In genomic region chr17:8468716-8469344, GRCm38 (mm10) we compare ENCODE assay signal across 8 mouse cellular contexts. TPM values are rescaled to one million over a fixed set of nuclear protein-coding genes. Genes with fewer than 3 reads are reported as not detected.
DNase-seq lines count a peak whose midpoint lies in the region; ATAC-seq and TF ChIP-seq lines count a peak whose summit lies in the region.

No protein-coding gene starts in this region.

- peaks cover 47% of the 10 kb centered on the region for H3K27me3 ChIP-seq in C2C12 (ENCODE audit: control insufficient read depth, insufficient read depth, insufficient read length)
- H3K27me3 ChIP-seq in embryonic facial prominence, embryonic 15.5 days, result peaks cover 23% of the 10 kb centered on the region
- peaks cover 44% of the 10 kb centered on the region for H3K27me3 ChIP-seq in heart, embryonic 14.5 days (ENCODE audit: control insufficient read depth, insufficient read depth, low read length)
- peaks cover 64% of the 10 kb centered on the region for H3K27me3 ChIP-seq in liver, embryonic 12.5 days (replicated peaks)
- H3K27me3 ChIP-seq in neural tube, embryonic 13.5 days, result peaks cover 33% of the 10 kb centered on the region

- no peaks in the 10 kb centered on the region for H3K36me3 ChIP-seq in C2C12 (ENCODE audit: control insufficient read depth, insufficient read depth)
- no peaks in the 10 kb centered on the region for H3K36me3 ChIP-seq in embryonic facial prominence, embryonic 15.5 days
- no peaks in the 10 kb centered on the region for H3K36me3 ChIP-seq in heart, embryonic 14.5 days (ENCODE audit: control insufficient read depth, insufficient read depth, low read length)
- H3K36me3 ChIP-seq in liver, embryonic 12.5 days, result no peaks in the 10 kb centered on the region
- H3K36me3 ChIP-seq in neural tube, embryonic 13.5 days, result no peaks in the 10 kb centered on the region

- H3K79me2 ChIP-seq in C2C12 (ENCODE audit: control insufficient read depth, insufficient read depth), result no peaks in the 10 kb centered on the region

- TF ChIP-seq CTCF in C2C12 (IDR thresholded peaks at IDR 0.05; ENCODE audit: control insufficient read depth, insufficient read depth, insufficient read length), result peak; percentile 78

- H3K79me3 ChIP-seq in C2C12 (ENCODE audit: low read depth), result no peaks in the 10 kb centered on the region

- no peak overlapping the region for H3ac ChIP-seq in C2C12 (ENCODE audit: control insufficient read depth, insufficient read length, low read depth)

- 0 out of 2 replicates have a peak, but pooled peaks have one; percentile 34 for ATAC-seq in embryonic facial prominence, embryonic 15.5 days (ENCODE audit: insufficient number of reproducible peaks, low FRiP score, low TSS enrichment, low read depth)
- ATAC-seq in heart, embryonic 14.5 days (ENCODE audit: insufficient number of reproducible peaks, insufficient read depth, low FRiP score, low read depth), result peak; percentile 21; the same call in 1 of the 2 replicates
- ATAC-seq in liver, embryonic 12.5 days, result peak; percentile 35; the same call in 1 of the 2 replicates
- peak; percentile 87 for ATAC-seq in neural tube, embryonic 13.5 days (ENCODE audit: low read depth)

- H3K27ac ChIP-seq in embryonic facial prominence, embryonic 15.5 days (replicated peaks), result no peak overlapping the region
- H3K27ac ChIP-seq in heart, embryonic 14.5 days (replicated peaks in 1 of 2; ENCODE audit: control insufficient read depth in 1 of 2, insufficient read depth in 1 of 2, low read depth in 2 of 2, low read length in 2 of 2), result no peak overlapping the region
- H3K27ac ChIP-seq in liver, embryonic 12.5 days, result no peak overlapping the region
- no peak overlapping the region for H3K27ac ChIP-seq in neural tube, embryonic 13.5 days (replicated peaks)

- H3K9ac ChIP-seq in embryonic facial prominence, embryonic 15.5 days, result no peak overlapping the region
- no peak overlapping the region for H3K9ac ChIP-seq in heart, embryonic 14.5 days (ENCODE audit: low read length)
- H3K9ac ChIP-seq in liver, embryonic 12.5 days, result no peak overlapping the region
- H3K9ac ChIP-seq in neural tube, embryonic 13.5 days, result no peak overlapping the region

- peak; percentile 88 for DNase-seq in adrenal gland, postnatal 36 days
- peak; percentile 80 for DNase-seq in kidney, postnatal 14 days
- peak; percentile 49 for DNase-seq in telencephalon, adult 2 months (ENCODE audit: low read depth, low spot score)

- H3K9me3 ChIP-seq in embryonic facial prominence, embryonic 15.5 days (replicated peaks), result no peaks in the 10 kb centered on the region
- no peaks in the 10 kb centered on the region for H3K9me3 ChIP-seq in heart, embryonic 14.5 days (ENCODE audit: control insufficient read depth, low read length)
- H3K9me3 ChIP-seq in liver, embryonic 12.5 days (replicated peaks), result no peaks in the 10 kb centered on the region
- H3K9me3 ChIP-seq in neural tube, embryonic 13.5 days, result no peaks in the 10 kb centered on the region

- H3K4me2 ChIP-seq in embryonic facial prominence, embryonic 15.5 days (replicated peaks), result no peak overlapping the region
- H3K4me2 ChIP-seq in heart, embryonic 14.5 days (ENCODE audit: low read length), result no peak overlapping the region
- no peak overlapping the region for H3K4me2 ChIP-seq in liver, embryonic 12.5 days
- H3K4me2 ChIP-seq in neural tube, embryonic 13.5 days, result peak overlapping the region; percentile 18; the same call in 1 of the 2 replicates

- 16% methylated on average over 19 of the region's 19 CpGs for WGBS in embryonic facial prominence, embryonic 15.5 days
- WGBS in heart, embryonic 14.5 days, result 14% methylated on average over 19 of the region's 19 CpGs
- WGBS in liver, embryonic 12.5 days (ENCODE audit: insufficient replicate concordance), result 14% methylated on average over 19 of the region's 19 CpGs
- 18% methylated on average over 19 of the region's 19 CpGs for WGBS in neural tube, embryonic 13.5 days

- no peaks in the 10 kb centered on the region for H3K4me1 ChIP-seq in embryonic facial prominence, embryonic 15.5 days
- H3K4me1 ChIP-seq in heart, embryonic 14.5 days (ENCODE audit: control insufficient read depth in 2 of 2, insufficient read depth in 2 of 2, low read length in 2 of 2), result no peaks in the 10 kb centered on the region
- H3K4me1 ChIP-seq in liver, embryonic 12.5 days, result no peaks in the 10 kb centered on the region
- no peaks in the 10 kb centered on the region for H3K4me1 ChIP-seq in neural tube, embryonic 13.5 days (replicated peaks)

- no peak overlapping the region for H3K4me3 ChIP-seq in C2C12 (ENCODE audit: insufficient read depth, poor library complexity, severe bottlenecking)
- H3K4me3 ChIP-seq in embryonic facial prominence, embryonic 15.5 days (replicated peaks), result no peak overlapping the region
- H3K4me3 ChIP-seq in heart, embryonic 14.5 days (ENCODE audit: control insufficient read depth in 1 of 2, insufficient read depth in 1 of 2, low read depth in 1 of 2, low read length in 2 of 2), result no peak overlapping the region
- no peak overlapping the region for H3K4me3 ChIP-seq in liver, embryonic 12.5 days
- H3K4me3 ChIP-seq in neural tube, embryonic 13.5 days, result no peak overlapping the region

TF ChIP-seq in C2C12, 6 proteins besides CTCF, POLR2A, EP300 and RAD21:
- TF ChIP-seq MAX (IDR thresholded peaks at IDR 0.05) (no peak), MYOG (IDR thresholded peaks at IDR 0.05; ENCODE audit: control insufficient read depth, extremely low read depth, insufficient read length) (no peak), FOSL1 (IDR thresholded peaks at IDR 0.05; ENCODE audit: insufficient read depth, low read length, poor library complexity, severe bottlenecking) (no peak), CEBPB (IDR thresholded peaks at IDR 0.05; ENCODE audit: low read depth) (no peak), USF1 (IDR thresholded peaks at IDR 0.05; ENCODE audit: low read depth) (no peak), MYOD1 (IDR thresholded peaks at IDR 0.05; ENCODE audit: control insufficient read depth, insufficient read length, low read depth) (no peak)

RNA-seq across cellular contexts. Expression of gene T, which starts 34.6 kb away (rescaled TPM):
- polyA plus RNA-seq in C2C12 (2012; fragmentation: generic; extraction: Trizol), result not detected
- total RNA-seq in adrenal gland, postnatal 36 days (2021), result not detected
- 0.26 and 0.94 TPM in 2 replicates for polyA plus RNA-seq in embryonic facial prominence, embryonic 15.5 days (2015; fragmentation: Nextera tagmentation; extraction: Ambion mirVana)
- 0.28 and 0.38 TPM in 2 replicates for polyA plus RNA-seq in heart, embryonic 14.5 days (2014; fragmentation: Nextera tagmentation; extraction: Ambion mirVana)
- polyA plus RNA-seq in liver, embryonic 12.5 days (2016; fragmentation: Nextera tagmentation; extraction: Ambion mirVana), result not detected in 2 replicates
- 0.47 and 1.4 TPM in 2 replicates for polyA plus RNA-seq in neural tube, embryonic 13.5 days (2015; fragmentation: Nextera tagmentation; extraction: Ambion mirVana)

RNA-seq across cellular contexts. Expression of gene Pde10a, which starts 56.3 kb away (rescaled TPM):
- polyA plus RNA-seq in C2C12 (2012; fragmentation: generic; extraction: Trizol), result 0.83 TPM
- total RNA-seq in adrenal gland, postnatal 36 days (2021), result 10 to 100 TPM; 20.6 to 62.1 TPM
- 3.0 and 3.9 TPM in 2 replicates for polyA plus RNA-seq in embryonic facial prominence, embryonic 15.5 days (2015; fragmentation: Nextera tagmentation; extraction: Ambion mirVana)
- polyA plus RNA-seq in heart, embryonic 14.5 days (2014; fragmentation: Nextera tagmentation; extraction: Ambion mirVana), result 1.2 and 2.5 TPM in 2 replicates
- polyA plus RNA-seq in liver, embryonic 12.5 days (2016; fragmentation: Nextera tagmentation; extraction: Ambion mirVana), result 1.1 and 1.7 TPM in 2 replicates
- 10.7 and 13.3 TPM in 2 replicates for polyA plus RNA-seq in neural tube, embryonic 13.5 days (2015; fragmentation: Nextera tagmentation; extraction: Ambion mirVana)

Comparison
In these comparisons a context has a peak if more than half of its experiments do, and no peak if none do; other contexts are left out.
1. ATAC-seq: peak in every context shown above with its lines; median percentile 87 in neural tube, embryonic 13.5 days; 35 in liver, embryonic 12.5 days; 34 in embryonic facial prominence, embryonic 15.5 days; 21 in heart, embryonic 14.5 days.